Mouse (Mus musculus): ENCODE data around the gene Chpf2.

DNA sequence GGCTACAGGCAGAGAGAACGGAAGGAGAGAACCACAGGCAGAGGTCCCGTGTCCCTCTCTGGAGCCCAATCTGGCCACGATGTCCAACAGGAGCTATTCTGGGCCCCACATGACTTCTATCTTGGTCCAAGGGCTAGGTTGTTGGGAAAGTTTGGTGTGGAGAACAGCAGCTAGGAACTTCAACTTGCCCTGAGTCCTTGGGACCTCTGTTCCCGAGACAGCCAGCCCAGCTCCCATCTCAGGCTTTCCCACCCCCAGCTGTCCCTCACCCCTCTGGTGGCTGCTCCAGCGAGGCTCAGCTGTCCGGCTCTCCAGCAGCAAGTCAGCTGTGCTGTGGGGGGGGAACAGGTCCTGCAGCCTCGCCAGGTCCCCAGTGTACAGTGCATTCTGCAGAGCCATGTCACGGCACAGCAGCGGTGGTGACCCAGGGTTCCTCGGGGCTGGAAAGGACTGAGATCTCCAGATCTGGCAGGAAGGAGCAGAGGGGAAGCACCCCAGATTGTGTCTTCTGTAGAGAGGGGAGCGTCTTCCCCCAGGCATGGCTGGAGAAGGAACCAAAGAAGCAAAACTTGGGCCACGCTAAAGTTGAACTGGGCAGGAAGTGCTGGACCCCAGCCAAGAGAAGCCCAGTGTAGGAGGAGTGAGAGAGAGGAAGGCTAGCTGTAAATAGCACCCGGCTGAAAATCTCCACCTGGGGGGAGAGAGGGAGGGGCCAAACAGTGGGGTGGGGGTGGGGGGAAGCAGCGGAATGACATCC, 46.0 kb upstream of the Chpf2 start, which contains the start of gene Asb10:
- TF ChIP-seq CTCF (IDR thresholded peaks at IDR 0.05; ENCODE audit: control insufficient read depth, insufficient read depth, insufficient replicate concordance, low read depth, low read length) (no peak), POLR2A (IDR thresholded peaks at IDR 0.05; ENCODE audit: control insufficient read depth, low read depth, low read length) (no peak)
